Mouse (Mus musculus): Measurements from ENCODE around the gene Zfp970.
"Not testable (repeated sequence)": the region's sequence is repeated elsewhere in the genome, so short reads cannot be mapped to it uniquely, and the experiment has no call there.

DNA sequence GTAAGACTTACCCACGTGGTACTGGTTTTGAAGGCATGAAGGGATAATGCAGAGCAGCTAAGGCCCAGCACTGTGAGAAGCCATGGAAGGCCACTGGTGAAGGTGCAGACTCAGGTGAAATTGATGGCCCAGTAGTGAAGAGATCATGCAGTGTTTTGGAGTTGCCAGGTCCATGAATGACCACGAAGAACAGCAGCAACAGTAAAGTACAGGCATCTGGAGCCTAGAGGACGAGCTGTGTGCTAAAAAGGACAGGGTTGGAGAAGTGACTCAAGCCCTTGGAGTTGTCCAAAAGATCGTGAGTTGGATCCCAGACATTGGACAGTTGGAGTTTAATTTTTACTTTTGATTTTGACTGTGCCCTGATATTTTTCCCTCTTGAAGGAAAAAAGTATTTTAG, 46.8 kb downstream of the Zfp970 start:
- TF ChIP-seq POLR2A (IDR thresholded peaks at IDR 0.05; ENCODE audit: insufficient read length, low read depth); CEBPB (IDR thresholded peaks at IDR 0.05; ENCODE audit: insufficient read depth, poor library complexity, severe bottlenecking); MAX (IDR thresholded peaks at IDR 0.05; ENCODE audit: low read depth); REST (IDR thresholded peaks at IDR 0.05; ENCODE audit: insufficient read depth, insufficient read length); MYOD1 (IDR thresholded peaks at IDR 0.05; ENCODE audit: control insufficient read depth in 1 of 3, insufficient read length in 2 of 3, low read depth in 2 of 3); MYOG (IDR thresholded peaks at IDR 0.05; ENCODE audit: control insufficient read depth in 1 of 3, insufficient read depth in 1 of 3, insufficient read length in 2 of 3, low read depth in 2 of 3); USF1 (IDR thresholded peaks at IDR 0.05; ENCODE audit: low read depth); TCF12 (IDR thresholded peaks at IDR 0.05; ENCODE audit: insufficient read depth, poor library complexity, severe bottlenecking); POLR2AphosphoS2 (IDR thresholded peaks at IDR 0.05; ENCODE audit: insufficient read length, low read depth); E2F4 (IDR thresholded peaks at IDR 0.05; ENCODE audit: insufficient read depth); TCF3 (IDR thresholded peaks at IDR 0.05; ENCODE audit: insufficient read length, low read depth): not testable (repeated sequence)

Measured in myocyte (in vitro differentiated cells).